In the genomic region with DNA sequence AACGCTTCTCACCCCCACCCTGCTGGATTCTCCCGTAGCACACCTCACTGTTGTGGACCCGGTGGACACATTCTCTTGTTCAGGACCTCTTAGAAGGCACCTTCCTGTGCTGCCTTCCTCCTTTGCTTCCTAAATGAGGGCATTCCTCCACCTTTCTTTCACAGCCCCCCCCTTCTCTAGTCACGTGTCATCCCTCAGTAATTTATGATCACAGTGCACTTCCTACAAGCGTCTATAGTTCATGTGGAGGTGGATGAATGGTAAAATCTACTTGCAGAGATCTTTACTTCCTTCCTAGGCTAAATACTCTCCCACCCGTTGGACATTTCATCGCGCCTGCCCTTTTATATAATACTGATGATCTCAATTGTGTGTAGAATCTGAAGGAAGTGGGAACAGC, we compare ENCODE assay signal across 25 mouse cellular contexts. TPM values are rescaled to one million over a fixed set of nuclear protein-coding genes. Genes with fewer than 3 reads are reported as not detected.
"Had no signal": no experiment of that assay in that cellular context is flagged by ENCODE, and none has a peak within 500 bp of the region (broad histone marks: within the 10 kb centered on the region; RNA-seq: fewer than 3 reads in every experiment).

No protein-coding gene starts in this region.

- H3K36me3 ChIP-seq: liver, embryonic 15.5 days; lung, embryonic 15.5 days; midbrain, embryonic 12.5 days; neural tube, embryonic 13.5 days; neural tube, embryonic 15.5 days; stomach, embryonic 15.5 days had no signal

- H3K4me2 ChIP-seq: liver, embryonic 15.5 days; lung, embryonic 15.5 days; midbrain, embryonic 12.5 days; neural tube, embryonic 13.5 days; neural tube, embryonic 15.5 days; stomach, embryonic 15.5 days had no signal

- H3K9me3 ChIP-seq: liver, embryonic 15.5 days; lung, embryonic 15.5 days; megakaryocyte, embryonic 14.5 days; midbrain, embryonic 12.5 days; neural tube, embryonic 13.5 days; neural tube, embryonic 15.5 days; stomach, embryonic 15.5 days had no signal

- H3K4me1 ChIP-seq: liver, embryonic 15.5 days; lung, embryonic 15.5 days; megakaryocyte, embryonic 14.5 days; midbrain, embryonic 12.5 days; neural tube, embryonic 13.5 days; neural tube, embryonic 15.5 days; stomach, embryonic 15.5 days had no signal

- ATAC-seq: liver, postnatal 0 days; lung, postnatal 0 days; midbrain, embryonic 16.5 days had no signal

- DNase-seq: liver, postnatal 0 days; lung, adult 2 months; lung, postnatal 14 days; lung, postnatal 36 days; midbrain, embryonic 14.5 days; retina, postnatal 1 day; right cerebral cortex, adult 18-20 months; right cerebral cortex, postnatal 25 days; right cerebral cortex, postnatal 4 days; thymus, adult 2 months; thymus, postnatal 25 days; thymus, postnatal 4 days had no signal

- H3K9ac ChIP-seq: liver, embryonic 15.5 days; liver, postnatal 0 days; lung, embryonic 15.5 days; midbrain, embryonic 12.5 days; neural tube, embryonic 13.5 days; neural tube, embryonic 15.5 days; stomach, embryonic 15.5 days had no signal

- H3K27me3 ChIP-seq: liver, embryonic 15.5 days; lung, embryonic 15.5 days; megakaryocyte, embryonic 14.5 days; midbrain, embryonic 12.5 days; neural tube, embryonic 15.5 days; stomach, embryonic 15.5 days had no signal

- H3K4me3 ChIP-seq: liver, embryonic 15.5 days; lung, embryonic 15.5 days; megakaryocyte, embryonic 14.5 days; midbrain, embryonic 12.5 days; myocyte; neural tube, embryonic 13.5 days; neural tube, embryonic 15.5 days; stomach, embryonic 15.5 days had no signal

- H3K27ac ChIP-seq: liver, embryonic 15.5 days; lung, embryonic 15.5 days; macrophage; midbrain, embryonic 12.5 days; neural tube, embryonic 13.5 days; neural tube, embryonic 15.5 days; stomach, embryonic 15.5 days; stomach, postnatal 0 days had no signal

RNA-seq across cellular contexts. Expression of gene Pcsk5, which starts 9.0 kb away (rescaled TPM):
- total RNA-seq: megakaryocyte progenitor cell, adult 5-6 weeks had no signal
- polyA plus RNA-seq: macrophage, myocyte had no signal
